Mouse (Mus musculus) midbrain, embryonic 12.5 days (tissue): ENCODE results near the gene Aifm1. TPM values are rescaled to one million over a fixed set of nuclear protein-coding genes. Genes with fewer than 3 reads are reported as not detected.
A peak's percentile ranks its signal among the peaks of the same experiment; 100 is the strongest.

Source experiments
- ATAC-seq: fragments of 200-750 bp; cut with Nextera tagmentation; 2 replicates; pipeline ENCODE4 v1.8.0; 2017; ENCODE audit warnings: low read depth, moderate TSS enrichment, moderate library complexity; ENCODE audit not compliant: low FRiP score
- H3K27ac ChIP-seq: fragments of 300-500 bp; sonication (generic); replicated peaks from 2 replicates; pipeline ENCODE4 v1.5.1; 2016; ENCODE audit warnings: mild to moderate bottlenecking
- H3K27me3 ChIP-seq: fragments of 300-500 bp; sonication (generic); 2 replicates; pipeline ENCODE4 v1.6.1; 2016; ENCODE audit warnings: mild to moderate bottlenecking
- H3K36me3 ChIP-seq: fragments of 300-500 bp; sonication (generic); 2 replicates; pipeline ENCODE4 v1.6.1; 2016
- H3K4me1 ChIP-seq: fragments of 300-500 bp; sonication (generic); 2 replicates; pipeline ENCODE4 v1.6.1; 2016
- H3K4me2 ChIP-seq: fragments of 300-500 bp; sonication (generic); replicated peaks from 2 replicates; pipeline ENCODE4 v1.6.1; 2016; ENCODE audit warnings: mild to moderate bottlenecking, moderate library complexity
- H3K4me3 ChIP-seq: fragments of 300-500 bp; sonication (generic); 2 replicates; pipeline ENCODE4 v1.5.1; 2016; ENCODE audit warnings: mild to moderate bottlenecking
- H3K9ac ChIP-seq: fragments of 300-500 bp; sonication (generic); replicated peaks from 2 replicates; pipeline ENCODE4 v1.6.1; 2016; ENCODE audit warnings: mild to moderate bottlenecking, moderate library complexity
- H3K9me3 ChIP-seq: fragments of 300-500 bp; sonication (generic); 2 replicates; pipeline ENCODE4 v1.6.1; 2016; ENCODE audit warnings: mild to moderate bottlenecking
- WGBS: fragments of 180-500 bp; shearing (Covaris S2); methylation state at CpG from one replicate; pipeline ENCODE4 v1.1.7; 2016; 5-methylcytosine and 5-hydroxymethylcytosine counted together
- polyA plus RNA-seq: library from polyadenylated mRNA; unstranded; fragments of >200 nt; fragmentation: Nextera tagmentation; extraction: Ambion mirVana; gene quantifications from 2 replicates; pipeline ENCODE4 v1.2.1, GENCODE M21; 2016

Aifm1 gene
- polyA plus RNA-seq, 1 experiment from 2014 or later: 63.2 TPM

DNA sequence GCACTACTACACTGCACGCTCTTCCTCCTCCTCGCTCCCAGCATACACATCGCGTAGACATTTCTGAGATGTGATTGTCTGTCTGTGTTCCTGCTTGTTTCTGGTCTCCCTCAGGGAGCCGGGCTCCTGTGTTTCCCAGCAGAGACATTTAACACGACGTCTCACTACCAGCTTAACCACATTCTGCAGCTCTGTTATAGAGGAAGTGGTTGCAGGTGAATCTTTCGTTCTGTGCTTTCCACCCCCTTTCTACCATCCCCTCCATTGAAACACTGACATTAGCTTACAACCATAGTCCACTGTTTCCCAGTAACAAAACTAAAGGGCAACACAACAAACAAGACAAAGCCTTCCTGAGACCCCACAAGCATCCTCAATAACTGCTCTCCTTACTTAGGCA is 19.6 kb downstream of the Aifm1 start:
- Histone ChIP-seq H3K27ac (no peak overlapping the region), H3K9ac (no peak overlapping the region), H3K9me3 (no peaks in the 10 kb centered on the region), H3K4me2 (no peak overlapping the region), H3K27me3 (no peaks in the 10 kb centered on the region), H3K4me3 (no peak overlapping the region), H3K4me1 (no peaks in the 10 kb centered on the region), H3K36me3 (peaks cover 5% of the 10 kb centered on the region; the same call in 1 of the 2 replicates)
- ATAC-seq: no peak
- 94% methylated on average over 8 of the region's 8 CpGs for WGBS

- H3K4me2 ChIP-seq: no peak overlapping the region
- no peak overlapping the region for H3K27ac ChIP-seq
- peaks cover 34% of the 10 kb centered on the region for H3K36me3 ChIP-seq
- WGBS: 95% methylated on average over 7 of the region's 7 CpGs
- ATAC-seq: no peak
- no peak overlapping the region for H3K4me3 ChIP-seq
- no peaks in the 10 kb centered on the region for H3K27me3 ChIP-seq
- H3K9ac ChIP-seq: no peak overlapping the region
- H3K4me1 ChIP-seq: no peaks in the 10 kb centered on the region
- no peaks in the 10 kb centered on the region for H3K9me3 ChIP-seq
These were observed 31.7 kb downstream of the Aifm1 start for GRCm38 (mm10) chrX:48481687-48482086.

GRCm38 (mm10) chrX:48481095-48481494 is 32.3 kb downstream of the Aifm1 start:
- ATAC-seq: no peak
- no peaks in the 10 kb centered on the region for H3K27me3 ChIP-seq
- peaks cover 34% of the 10 kb centered on the region for H3K36me3 ChIP-seq
- no peak overlapping the region for H3K27ac ChIP-seq
- 84% methylated on average over 4 of the region's 4 CpGs for WGBS
- no peak overlapping the region for H3K4me3 ChIP-seq
- no peak overlapping the region for H3K4me2 ChIP-seq
- H3K9me3 ChIP-seq: no peaks in the 10 kb centered on the region
- no peaks in the 10 kb centered on the region for H3K4me1 ChIP-seq
- H3K9ac ChIP-seq: no peak overlapping the region

GRCm38 (mm10) chrX:48467355-48467946 is 45.9 kb downstream of the Aifm1 start:
- WGBS: 85% methylated on average over 3 of the region's 3 CpGs
- 0 out of 2 replicates have a peak, but pooled peaks cover 3% of the 10 kb centered on the region for H3K36me3 ChIP-seq
- no peak for ATAC-seq
- no peak overlapping the region for H3K4me3 ChIP-seq
- H3K9ac ChIP-seq: no peak overlapping the region
- no peaks in the 10 kb centered on the region for H3K4me1 ChIP-seq
- no peak overlapping the region for H3K27ac ChIP-seq
- no peaks in the 10 kb centered on the region; the same call in 1 of the 2 replicates for H3K27me3 ChIP-seq
- no peak overlapping the region for H3K4me2 ChIP-seq
- H3K9me3 ChIP-seq: no peaks in the 10 kb centered on the region

- Histone ChIP-seq H3K9me3 (no peaks in the 10 kb centered on the region), H3K4me2 (no peak overlapping the region), H3K4me1 (no peaks in the 10 kb centered on the region), H3K4me3 (no peak overlapping the region), H3K27ac (no peak overlapping the region), H3K36me3 (no peaks in the 10 kb centered on the region), H3K9ac (no peak overlapping the region), H3K27me3 (peaks cover 3% of the 10 kb centered on the region)
- 88% methylated on average over 2 of the region's 2 CpGs for WGBS
- ATAC-seq: no peak
These were observed 47.2 kb downstream of the Aifm1 start for GRCm38 (mm10) chrX:48466174-48466573.

DNA sequence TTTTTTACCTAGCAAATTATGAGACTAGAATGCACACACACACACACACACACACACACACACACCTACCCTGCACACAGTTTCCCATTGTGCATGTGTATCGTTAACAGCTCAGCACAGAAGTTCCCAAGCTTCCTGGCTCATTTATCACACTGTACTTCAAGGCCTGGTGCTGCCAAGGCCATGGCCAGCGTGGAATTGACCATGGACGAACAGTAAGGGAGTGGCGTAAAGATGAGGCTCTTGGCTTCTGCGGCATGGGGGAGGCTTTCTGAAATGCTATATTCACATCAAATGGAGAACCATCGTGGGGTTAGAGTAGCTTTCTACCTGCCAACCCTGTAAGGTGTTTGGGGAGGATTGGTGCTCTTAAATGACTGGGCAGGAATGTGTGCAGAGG is 48.9 kb downstream of the Aifm1 start:
- Histone ChIP-seq H3K9me3 (no peaks in the 10 kb centered on the region), H3K36me3 (no peaks in the 10 kb centered on the region), H3K4me1 (no peaks in the 10 kb centered on the region), H3K27ac (no peak overlapping the region), H3K9ac (no peak overlapping the region), H3K4me3 (no peak overlapping the region), H3K4me2 (no peak overlapping the region), H3K27me3 (peaks cover 3% of the 10 kb centered on the region)
- ATAC-seq: no peak
- WGBS: 91% methylated on average over 6 of the region's 6 CpGs

DNA sequence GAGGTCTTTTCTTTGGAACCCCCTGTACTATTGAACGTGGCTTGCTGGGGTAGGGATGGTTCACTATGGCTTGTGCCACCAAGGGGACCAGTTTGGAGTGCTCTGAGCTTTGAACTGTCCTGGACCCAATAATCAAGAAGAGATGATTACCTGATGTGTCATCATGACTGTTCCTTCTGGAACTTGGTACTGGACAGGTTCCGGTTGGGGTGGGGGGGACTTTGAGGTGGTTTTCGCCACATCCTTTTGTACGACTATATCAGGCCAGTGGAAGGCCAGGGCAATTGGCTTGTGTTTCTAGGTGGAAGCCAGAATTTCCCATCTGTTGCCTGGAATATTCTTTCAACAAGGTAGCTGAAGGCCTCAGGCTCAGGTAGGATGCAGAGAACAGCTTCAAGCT is 49.7 kb downstream of the Aifm1 start:
- 86% methylated on average over 4 of the region's 4 CpGs for WGBS
- Histone ChIP-seq H3K9ac (no peak overlapping the region), H3K36me3 (no peaks in the 10 kb centered on the region), H3K27ac (no peak overlapping the region), H3K27me3 (peaks cover 3% of the 10 kb centered on the region), H3K4me1 (no peaks in the 10 kb centered on the region), H3K9me3 (no peaks in the 10 kb centered on the region), H3K4me3 (no peak overlapping the region), H3K4me2 (no peak overlapping the region)
- no peak for ATAC-seq

DNA sequence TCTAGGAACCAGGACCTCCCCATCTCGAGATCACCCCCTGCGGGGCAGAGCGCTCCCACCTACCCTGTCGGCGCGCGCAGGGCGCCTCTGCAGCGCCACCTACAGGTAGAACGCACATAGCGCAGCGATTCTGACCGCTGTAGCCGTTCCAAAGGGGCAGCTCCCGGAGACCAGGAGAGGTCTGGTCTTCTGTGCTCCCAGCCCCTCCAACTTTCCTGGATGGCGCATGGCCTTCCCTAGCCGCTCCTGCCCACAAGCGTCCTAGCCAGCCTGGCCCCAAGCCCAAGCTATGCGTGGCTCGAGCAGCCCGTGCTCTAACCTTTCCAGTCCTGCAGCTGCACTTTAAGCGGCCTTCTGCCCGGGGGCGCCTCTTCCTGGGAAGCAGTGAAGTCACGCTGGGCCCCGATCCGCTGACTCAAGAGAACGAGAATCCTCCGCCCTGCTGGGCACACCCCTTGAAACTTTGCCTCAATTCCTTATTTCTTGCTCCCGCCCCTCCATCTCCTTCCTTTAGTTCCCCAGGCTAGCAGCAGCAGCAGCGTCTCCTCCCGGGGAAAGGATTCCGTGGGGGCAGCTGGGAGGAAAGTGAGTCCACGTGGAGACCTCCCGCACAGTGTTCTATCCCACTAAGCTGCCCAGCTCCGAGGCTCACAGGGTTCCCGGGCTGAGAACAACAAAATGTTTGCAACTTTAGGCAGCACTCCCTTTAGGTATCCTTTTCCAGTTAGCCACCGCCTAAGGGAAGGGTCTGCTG is 50.4 kb downstream of the Aifm1 start, which contains the start of gene Elf4:
Gene Elf4, minus strand, starts transcription at position 379 of the 754 bp plus-strand sequence.
- 21% methylated on average over 38 of the region's 38 CpGs for WGBS
- Histone ChIP-seq H3K4me1 (no peaks in the 10 kb centered on the region), H3K36me3 (no peaks in the 10 kb centered on the region), H3K4me2 (peak within 1 kb of the TSS; percentile 59), H3K4me3 (peak within 1 kb of the TSS; percentile 32), H3K27ac (no peak within 1 kb of the TSS), H3K27me3 (peaks cover 3% of the 10 kb centered on the region), H3K9ac (0 out of 2 replicates have a peak within 1 kb of the TSS, but pooled peaks have one; percentile 6), H3K9me3 (no peaks in the 10 kb centered on the region)
- peak; percentile 81 for ATAC-seq

GRCm38 (mm10) chrX:48462297-48462696 is 51.1 kb downstream of the Aifm1 start:
- WGBS: 45% methylated on average over 4 of the region's 4 CpGs
- no peak overlapping the region for H3K27ac ChIP-seq
- H3K9me3 ChIP-seq: no peaks in the 10 kb centered on the region
- H3K4me1 ChIP-seq: no peaks in the 10 kb centered on the region
- peaks cover 3% of the 10 kb centered on the region for H3K27me3 ChIP-seq
- H3K4me2 ChIP-seq: peak overlapping the region; percentile 59
- peak overlapping the region; percentile 32 for H3K4me3 ChIP-seq
- H3K36me3 ChIP-seq: no peaks in the 10 kb centered on the region
- 0 out of 2 replicates have a peak, but pooled peaks have one; percentile 19 for ATAC-seq
- no peak overlapping the region for H3K9ac ChIP-seq

DNA sequence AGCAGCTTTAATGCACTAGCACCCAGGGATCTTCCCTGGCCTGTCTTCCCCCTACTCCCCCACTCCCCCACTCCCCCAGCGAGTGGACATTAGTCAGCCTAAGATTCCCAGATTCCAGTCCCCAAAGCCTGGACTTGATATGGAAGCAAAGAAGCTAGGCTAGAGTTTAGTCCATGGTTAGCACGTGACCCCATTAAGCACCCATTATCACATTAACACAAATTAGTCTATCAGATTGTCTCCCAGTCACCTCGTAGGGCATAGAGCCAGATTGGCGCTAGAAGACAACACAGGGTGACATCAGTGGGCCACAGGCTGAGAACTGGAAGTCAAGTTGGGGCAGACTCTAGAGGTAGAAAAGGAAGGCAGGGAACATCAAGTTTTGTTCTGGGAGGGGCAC is 52.4 kb downstream of the Aifm1 start:
- WGBS: 80% methylated on average over 4 of the region's 4 CpGs
- ATAC-seq: no peak
- no peaks in the 10 kb centered on the region for H3K36me3 ChIP-seq

DNA sequence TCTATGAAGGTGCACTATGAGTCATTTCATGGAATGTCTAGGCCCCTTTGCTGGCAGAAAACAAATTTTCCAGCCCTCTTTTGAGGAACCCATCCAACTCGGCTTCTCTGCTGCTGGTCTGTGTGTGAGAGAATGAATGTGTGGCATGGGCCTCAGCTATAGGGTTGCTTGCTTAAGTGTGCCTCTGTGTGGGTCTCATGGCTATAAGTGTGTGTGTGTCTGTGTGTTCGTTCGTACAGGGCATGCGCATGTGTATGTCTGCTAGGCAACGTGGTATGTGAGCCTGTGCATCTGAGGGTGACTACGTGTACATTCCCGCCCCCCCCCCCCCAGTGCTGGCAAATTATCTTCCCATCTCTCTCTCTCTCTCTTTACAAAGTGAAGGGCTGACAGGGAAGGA is 52.9 kb downstream of the Aifm1 start:
- Histone ChIP-seq H3K9ac (no peak overlapping the region), H3K4me1 (no peaks in the 10 kb centered on the region), H3K27me3 (peaks cover 10% of the 10 kb centered on the region), H3K4me3 (no peak overlapping the region), H3K27ac (no peak overlapping the region), H3K9me3 (no peaks in the 10 kb centered on the region), H3K36me3 (no peaks in the 10 kb centered on the region), H3K4me2 (no peak overlapping the region)
- 90% methylated on average over 7 of the region's 7 CpGs for whole genome bisulfite sequencing
- no peak for ATAC-seq

More for the DNA sequence above, 52.4 kb downstream of the Aifm1 start:
- Histone ChIP-seq H3K27me3 (peaks cover 5% of the 10 kb centered on the region), H3K4me2 (no peak overlapping the region), H3K9me3 (no peaks in the 10 kb centered on the region), H3K9ac (no peak overlapping the region), H3K4me1 (no peaks in the 10 kb centered on the region), H3K4me3 (no peak overlapping the region), H3K27ac (no peak overlapping the region)

GRCm38 (mm10) chrX:48456956-48457355 is 56.4 kb downstream of the Aifm1 start:
- Histone ChIP-seq H3K27me3 (peaks cover 42% of the 10 kb centered on the region), H3K36me3 (no peaks in the 10 kb centered on the region), H3K9me3 (no peaks in the 10 kb centered on the region), H3K4me3 (no peak overlapping the region), H3K9ac (no peak overlapping the region), H3K27ac (no peak overlapping the region), H3K4me2 (no peak overlapping the region), H3K4me1 (no peaks in the 10 kb centered on the region)
- no peak for ATAC-seq
- 70% methylated on average over 6 of the region's 6 CpGs for WGBS
